Mouse (Mus musculus) MEL (cell line): Measurements from ENCODE around the gene Sez6l. TPM values are rescaled to one million over a fixed set of nuclear protein-coding genes. Genes with fewer than 3 reads are reported as not detected.

Experiments used
- DNase-seq: peaks from one replicate; pipeline ENCODE4 v3.0.0; 2011; ENCODE audit warnings: low read depth, low spot score
- H3K27ac ChIP-seq: 2 replicates; pipeline ENCODE4 v1.5.1; 2012; ENCODE audit warnings: low read depth, mild to moderate bottlenecking, control low read depth, low read length, moderate library complexity; ENCODE audit not compliant: control insufficient read depth
- H3K27me3 ChIP-seq, 2 experiments: fragments of 150-350 bp in 1 of 2; sonication (generic) in 1 of 2; 2 replicates each; pipeline ENCODE4 v1.6.1; 2012; ENCODE audit warnings: low read length in 2 of 2, mild to moderate bottlenecking in 2 of 2, improper control_type of control experiment in 1 of 2, moderate library complexity in 1 of 2; ENCODE audit not compliant: insufficient read depth in 2 of 2, control insufficient read depth in 1 of 2
- H3K36me3 ChIP-seq, 2 experiments: 2 replicates each; pipeline ENCODE4 v1.6.1; 2012 to 2014; ENCODE audit warnings: low read length in 2 of 2, improper control_type of control experiment in 1 of 2, inconsistent platforms in 1 of 2, mild to moderate bottlenecking in 1 of 2; ENCODE audit not compliant: insufficient read depth in 2 of 2, control insufficient read depth in 1 of 2
- H3K4me1 ChIP-seq, 2 experiments: fragments of 150-350 bp in 1 of 2; sonication (generic) in 1 of 2; 2 replicates each; pipeline ENCODE4 v1.6.1; 2012; ENCODE audit warnings: low read length in 2 of 2, improper control_type of control experiment in 1 of 2, mild to moderate bottlenecking in 1 of 2; ENCODE audit not compliant: insufficient read depth in 2 of 2, control insufficient read depth in 1 of 2
- H3K4me3 ChIP-seq, 2 experiments: fragments of 150-350 bp in 1 of 2; sonication (generic) in 1 of 2; 2 replicates each; pipeline ENCODE4 v1.5.1; 2012; ENCODE audit warnings: low read depth in 2 of 2, low read length in 2 of 2, mild to moderate bottlenecking in 2 of 2, moderate library complexity in 2 of 2, control low read depth in 1 of 2, improper control_type of control experiment in 1 of 2; ENCODE audit not compliant: control insufficient read depth in 1 of 2, insufficient read depth in 1 of 2
- H3K79me2 ChIP-seq: 2 replicates; pipeline ENCODE4 v1.6.1; 2012; ENCODE audit warnings: mild to moderate bottlenecking, low read length, moderate library complexity; ENCODE audit not compliant: control insufficient read depth, poor library complexity, insufficient read depth
- H3K9ac ChIP-seq: 2 replicates; pipeline ENCODE4 v1.6.1; 2012; ENCODE audit warnings: low read depth, mild to moderate bottlenecking, control low read depth, low read length, moderate library complexity; ENCODE audit not compliant: control insufficient read depth, poor library complexity, severe bottlenecking
- H3K9me3 ChIP-seq: fragments of 150-350 bp; sonication (generic); replicated peaks from 2 replicates; pipeline ENCODE4 v1.6.1; 2012; ENCODE audit warnings: mild to moderate bottlenecking, low read length, improper control_type of control experiment, moderate library complexity; ENCODE audit not compliant: insufficient read depth
- BHLHE40 ChIP-seq: IDR thresholded peaks from 2 replicates; pipeline ENCODE4 v1.6.1; 2012; ENCODE audit warnings: low read depth, mild to moderate bottlenecking, inconsistent platforms, low read length, improper control_type of control experiment, borderline replicate concordance
- CHD1 ChIP-seq: IDR thresholded peaks from 2 replicates; pipeline ENCODE4 v1.6.1; 2012; ENCODE audit warnings: low read depth, mild to moderate bottlenecking, inconsistent platforms, low read length, improper control_type of control experiment
- CHD2 ChIP-seq: IDR thresholded peaks from 2 replicates; pipeline ENCODE4 v1.6.1; 2011; ENCODE audit warnings: low read length, improper control_type of control experiment
- CTCF ChIP-seq, 3 experiments: IDR thresholded peaks in 2 of 3; conservative IDR thresholded peaks in 1 of 3; 2 replicates each; pipeline ENCODE4 v1.5.1; 2011 to 2012; ENCODE audit warnings: low read length in 3 of 3, low read depth in 2 of 3, mild to moderate bottlenecking in 2 of 3, improper control_type of control experiment in 1 of 3, inconsistent platforms in 1 of 3, mixed read lengths in 1 of 3, moderate library complexity in 1 of 3; ENCODE audit not compliant: control insufficient read depth in 1 of 3, insufficient read depth in 1 of 3, poor library complexity in 1 of 3, severe bottlenecking in 1 of 3
- E2F4 ChIP-seq: IDR thresholded peaks from 2 replicates; pipeline ENCODE4 v1.6.1; 2011; ENCODE audit warnings: low read depth, low read length, improper control_type of control experiment, borderline replicate concordance
- ELF1 ChIP-seq: IDR thresholded peaks from 2 replicates; pipeline ENCODE4 v1.6.1; 2014; ENCODE audit warnings: low read depth, mild to moderate bottlenecking, inconsistent platforms, low read length, improper control_type of control experiment, moderate library complexity
- GATA1 ChIP-seq: IDR thresholded peaks from 2 replicates; pipeline ENCODE4 v1.6.1; 2011; ENCODE audit warnings: low read depth, low read length, improper control_type of control experiment
- HCFC1 ChIP-seq: IDR thresholded peaks from 2 replicates; pipeline ENCODE4 v1.6.1; 2012; ENCODE audit warnings: low read depth, mild to moderate bottlenecking, inconsistent platforms, low read length, improper control_type of control experiment, moderate library complexity
- KAT2A ChIP-seq: conservative IDR thresholded peaks from 2 replicates; pipeline ENCODE4 v1.6.1; 2012; ENCODE audit warnings: low read depth, low read length, improper control_type of control experiment, inconsistent platforms
- MAFK ChIP-seq: IDR thresholded peaks from 2 replicates; pipeline ENCODE4 v1.6.1; 2011; ENCODE audit warnings: low read depth, mild to moderate bottlenecking, low read length, improper control_type of control experiment, borderline replicate concordance
- MAX ChIP-seq: IDR thresholded peaks from 2 replicates; pipeline ENCODE4 v1.6.1; 2011; ENCODE audit warnings: low read length, improper control_type of control experiment
- MAZ ChIP-seq: IDR thresholded peaks from 2 replicates; pipeline ENCODE4 v1.6.1; 2012; ENCODE audit warnings: low read depth, mild to moderate bottlenecking, inconsistent platforms, low read length, improper control_type of control experiment
- MXI1 ChIP-seq: IDR thresholded peaks from 2 replicates; pipeline ENCODE4 v1.6.1; 2011; ENCODE audit warnings: mild to moderate bottlenecking, low read depth, low read length, improper control_type of control experiment
- MYB ChIP-seq: IDR thresholded peaks from 2 replicates; pipeline ENCODE4 v1.6.1; 2011; ENCODE audit warnings: mild to moderate bottlenecking, low read depth, low read length, improper control_type of control experiment
- NELFE ChIP-seq: IDR thresholded peaks from 2 replicates; pipeline ENCODE4 v1.6.1; 2011; ENCODE audit warnings: low read depth, low read length, improper control_type of control experiment
- NRF1 ChIP-seq: IDR thresholded peaks from 2 replicates; pipeline ENCODE4 v1.6.1; 2014; ENCODE audit warnings: low read depth, mild to moderate bottlenecking, inconsistent platforms, low read length, improper control_type of control experiment, moderate library complexity; ENCODE audit not compliant: poor library complexity, insufficient read depth, severe bottlenecking
- POLR2A ChIP-seq, 2 experiments: IDR thresholded peaks; 2 replicates each; pipeline ENCODE4 v1.6.1; 2011 to 2012; ENCODE audit warnings: low read length in 2 of 2, mild to moderate bottlenecking in 2 of 2, control low read depth in 1 of 2, improper control_type of control experiment in 1 of 2, low read depth in 1 of 2, moderate library complexity in 1 of 2; ENCODE audit not compliant: control insufficient read depth in 1 of 2, insufficient read depth in 1 of 2, poor library complexity in 1 of 2
- POLR2AphosphoS2 ChIP-seq: IDR thresholded peaks from 2 replicates; pipeline ENCODE4 v1.6.1; 2011; ENCODE audit warnings: low read length, improper control_type of control experiment
- POLR2AphosphoS5 ChIP-seq: IDR thresholded peaks from 2 replicates; pipeline ENCODE4 v1.6.1; 2012; ENCODE audit warnings: low read depth, borderline replicate concordance, mild to moderate bottlenecking, inconsistent platforms, low read length, moderate library complexity, mixed read lengths
- RAD21 ChIP-seq: IDR thresholded peaks from 2 replicates; pipeline ENCODE4 v1.6.1; 2011; ENCODE audit warnings: mild to moderate bottlenecking, low read depth, low read length, improper control_type of control experiment
- SMC3 ChIP-seq: IDR thresholded peaks from 2 replicates; pipeline ENCODE4 v1.6.1; 2011; ENCODE audit warnings: low read depth, low read length, improper control_type of control experiment
- TBP ChIP-seq: IDR thresholded peaks from 2 replicates; pipeline ENCODE4 v1.8.0; 2011; ENCODE audit warnings: low read depth, low read length, improper control_type of control experiment
- TCF12 ChIP-seq: IDR thresholded peaks from 2 replicates; pipeline ENCODE4 v1.6.1; 2014; ENCODE audit warnings: low read depth, mild to moderate bottlenecking, inconsistent platforms, low read length, improper control_type of control experiment, moderate library complexity
- UBTF ChIP-seq: IDR thresholded peaks from 2 replicates; pipeline ENCODE4 v1.6.1; 2012; ENCODE audit warnings: low read depth, mild to moderate bottlenecking, inconsistent platforms, low read length, improper control_type of control experiment, moderate library complexity, borderline replicate concordance; ENCODE audit not compliant: insufficient read depth
- USF1 ChIP-seq: IDR thresholded peaks from 2 replicates; pipeline ENCODE4 v1.6.1; 2014; ENCODE audit warnings: low read depth, mild to moderate bottlenecking, inconsistent platforms, low read length, improper control_type of control experiment, moderate library complexity
- USF2 ChIP-seq, 2 experiments: IDR thresholded peaks; 2 replicates each; pipeline ENCODE4 v1.6.1; 2011 to 2012; ENCODE audit warnings: improper control_type of control experiment in 2 of 2, low read length in 2 of 2, borderline replicate concordance in 1 of 2, inconsistent platforms in 1 of 2, low read depth in 1 of 2, mild to moderate bottlenecking in 1 of 2; ENCODE audit not compliant: insufficient read depth in 1 of 2
- ZC3H11A ChIP-seq: IDR thresholded peaks from 2 replicates; pipeline ENCODE4 v1.6.1; 2012; ENCODE audit warnings: low read depth, mild to moderate bottlenecking, inconsistent platforms, low read length, improper control_type of control experiment
- ZKSCAN1 ChIP-seq: IDR thresholded peaks from 2 replicates; pipeline ENCODE4 v1.6.1; 2012; ENCODE audit warnings: low read depth, mild to moderate bottlenecking, inconsistent platforms, low read length, improper control_type of control experiment, moderate library complexity
- ZMIZ1 ChIP-seq: IDR thresholded peaks from 2 replicates; pipeline ENCODE4 v1.6.1; 2012; ENCODE audit warnings: low read depth, mild to moderate bottlenecking, inconsistent platforms, low read length, improper control_type of control experiment, moderate library complexity
- ZNF384 ChIP-seq: IDR thresholded peaks from 2 replicates; pipeline ENCODE4 v1.6.1; 2012; ENCODE audit warnings: low read depth, mild to moderate bottlenecking, inconsistent platforms, low read length, improper control_type of control experiment
- polyA plus RNA-seq, 2 experiments: library from polyadenylated mRNA; stranded (reverse) in 1 of 2; unstranded in 1 of 2; fragments of >175 nt in 1 of 2; fragments of >200 nt in 1 of 2; gene quantifications; 2 replicates each; pipeline versions ENCODE4 v1.2.1 to v1.2.4; 2012; ENCODE audit warnings: low replicate concordance in 2 of 2, low read depth in 1 of 2; ENCODE audit not compliant: insufficient read length in 2 of 2, insufficient read depth in 1 of 2, missing spikeins in 1 of 2
- total RNA-seq: library from RNA; depleted of rRNA; stranded (reverse); fragments of 300-350 nt; gene quantifications from 2 replicates; pipeline ENCODE4 v1.2.3, GENCODE M21; 2012

The Sez6l gene
- total and polyA plus RNA-seq, 3 experiments, result not detected

- H3K27me3 ChIP-seq, result no peaks in the 10 kb centered on the region
- no peaks in the 10 kb centered on the region for H3K36me3 ChIP-seq
- H3K4me1 ChIP-seq, result no peaks in the 10 kb centered on the region
- H3K9me3 ChIP-seq, result no peaks in the 10 kb centered on the region
- H3K79me2 ChIP-seq, result no peaks in the 10 kb centered on the region
- TF ChIP-seq KAT2A, result no peak
- TF ChIP-seq USF1, result no peak
- no peak for TF ChIP-seq NELFE
- peak; percentile 46 for TF ChIP-seq RAD21
- no peak for TF ChIP-seq MXI1
- no peak for TF ChIP-seq MAFK
- no peak for TF ChIP-seq HCFC1
- peak; percentile 35 for TF ChIP-seq SMC3
- peak; percentile 25 to 56 (median 46); a peak in 5 of 6 replicates for TF ChIP-seq CTCF (IDR thresholded peaks at IDR 0.05 in 2 of 3, conservative IDR thresholded peaks at IDR 0.05 in 1 of 3; ENCODE audit: control insufficient read depth in 1 of 3, insufficient read depth in 1 of 3, low read depth in 2 of 3, low read length in 3 of 3, poor library complexity in 1 of 3, severe bottlenecking in 1 of 3)
- TF ChIP-seq ZC3H11A, result peak; percentile 32
- H3K4me3 ChIP-seq, result no peak overlapping the region
- H3K9ac ChIP-seq, result no peak overlapping the region
- DNase-seq, result peak; percentile 7
- no peak overlapping the region for H3K27ac ChIP-seq
These were observed 148.0 kb downstream of the Sez6l start for GRCm38 (mm10) chr5:112428944-112429343.

DNA sequence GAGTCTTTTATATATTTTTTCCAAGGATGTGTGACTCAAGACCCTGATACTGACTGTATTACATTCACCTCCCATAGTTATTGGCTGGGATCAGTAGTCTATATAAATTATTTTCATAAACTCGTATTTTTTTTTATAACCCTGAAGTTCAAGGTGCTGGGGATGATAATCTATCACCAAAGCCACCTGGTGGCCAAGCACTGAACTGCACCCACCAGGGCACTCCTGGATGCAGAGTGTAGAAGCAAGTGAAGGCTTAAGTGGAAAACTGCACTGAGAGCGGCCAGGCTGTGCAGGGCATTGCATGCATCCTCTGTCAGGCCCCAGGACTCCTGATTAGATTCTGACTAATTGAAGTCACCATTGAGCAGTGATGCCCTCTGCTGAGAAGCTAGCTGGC, 149.7 kb downstream of the Sez6l start:
- Histone ChIP-seq H3K36me3 (no peaks in the 10 kb centered on the region), H3K4me1 (no peaks in the 10 kb centered on the region), H3K9ac (no peak overlapping the region), H3K4me3 (no peak overlapping the region), H3K27me3 (no peaks in the 10 kb centered on the region), H3K9me3 (no peaks in the 10 kb centered on the region), H3K79me2 (no peaks in the 10 kb centered on the region), H3K27ac (no peak overlapping the region)
- peak; percentile 43 for DNase-seq
- TF ChIP-seq POLR2AphosphoS5, result no peak
- no peak for TF ChIP-seq TBP
- TF ChIP-seq POLR2AphosphoS2, result no peak
- TF ChIP-seq GATA1, result no peak
- no peak for TF ChIP-seq MXI1
- TF ChIP-seq CHD1, result no peak
- no peak for TF ChIP-seq USF2 (IDR thresholded peaks at IDR 0.05; ENCODE audit: borderline replicate concordance in 1 of 2, insufficient read depth in 1 of 2, low read depth in 1 of 2, low read length in 2 of 2)
- peak; percentile 73 for TF ChIP-seq SMC3
- no peak for TF ChIP-seq MAX
- peak; percentile 51 for TF ChIP-seq ZC3H11A
- no peak for TF ChIP-seq POLR2A (IDR thresholded peaks at IDR 0.05; ENCODE audit: control insufficient read depth in 1 of 2, insufficient read depth in 1 of 2, low read depth in 1 of 2, low read length in 2 of 2, poor library complexity in 1 of 2)
- TF ChIP-seq NELFE, result no peak
- TF ChIP-seq BHLHE40, result no peak
- TF ChIP-seq ZKSCAN1, result no peak
- TF ChIP-seq ELF1, result no peak
- no peak for TF ChIP-seq NRF1
- no peak for TF ChIP-seq MAFK
- no peak for TF ChIP-seq E2F4
- peak; percentile 64 for TF ChIP-seq RAD21
- peak; percentile 68 to 73 (median 71) for TF ChIP-seq CTCF (IDR thresholded peaks at IDR 0.05 in 2 of 3, conservative IDR thresholded peaks at IDR 0.05 in 1 of 3; ENCODE audit: control insufficient read depth in 1 of 3, insufficient read depth in 1 of 3, low read depth in 2 of 3, low read length in 3 of 3, poor library complexity in 1 of 3, severe bottlenecking in 1 of 3)
- 0 out of 2 replicates have a peak, but pooled peaks have one; percentile 19 for TF ChIP-seq ZNF384
- no peak for TF ChIP-seq TCF12
- no peak for TF ChIP-seq ZMIZ1
- no peak for TF ChIP-seq MAZ
- TF ChIP-seq UBTF, result no peak
- TF ChIP-seq HCFC1, result no peak
- no peak for TF ChIP-seq CHD2
- TF ChIP-seq USF1, result no peak
- no peak for TF ChIP-seq KAT2A
- TF ChIP-seq MYB, result no peak
